Mouse (Mus musculus) liver, postnatal 0 days (tissue): Measurements from ENCODE around the gene Fam168a.

Experiments used
- CTCF ChIP-seq: sonication (generic); IDR thresholded peaks from 2 replicates; pipeline ENCODE4 v1.5.1; 2016; ENCODE audit warnings: antibody characterized with exemption, low read depth
- EP300 ChIP-seq: IDR thresholded peaks from 2 replicates; pipeline ENCODE4 v1.6.1; 2016; ENCODE audit warnings: antibody characterized with exemption, low read depth, mild to moderate bottlenecking

- TF ChIP-seq CTCF (no peak), EP300 (no peak)
Measured at GRCm38 (mm10) chr7:100869877-100870629, 163.6 kb downstream of the Fam168a start.
